In the genomic region with DNA sequence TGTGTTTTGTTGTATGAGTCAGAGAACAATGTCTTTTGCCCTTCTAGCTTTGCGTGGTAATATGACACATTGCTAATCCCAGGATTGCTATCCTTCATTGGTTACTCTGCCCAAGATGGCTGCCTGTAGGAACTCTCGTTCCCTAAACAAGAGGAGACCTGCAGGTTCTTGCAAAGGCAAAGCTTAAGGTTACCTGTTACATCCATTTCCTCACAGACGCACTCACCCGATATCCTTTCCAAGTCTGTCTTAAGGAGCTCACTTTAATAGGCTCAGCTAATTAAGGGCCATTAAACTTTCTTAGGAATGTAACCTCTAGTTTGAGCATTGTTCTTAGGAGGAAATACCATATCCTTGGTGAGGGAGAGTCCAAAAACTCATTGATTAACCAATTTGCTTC, we compare ENCODE assay signal across 22 mouse cellular contexts. TPM values are rescaled to one million over a fixed set of nuclear protein-coding genes. Genes with fewer than 3 reads are reported as not detected.
DNase-seq lines count a peak whose midpoint lies in the region; ATAC-seq lines count a peak whose summit lies in the region.
"Had no signal": no experiment of that assay in that cellular context is flagged by ENCODE, and none has a peak within 500 bp of the region (broad histone marks: within the 10 kb centered on the region; RNA-seq: fewer than 3 reads in every experiment).

No protein-coding gene starts in this region.

- no peak overlapping the region for H3K4me3 ChIP-seq in heart, embryonic 10.5 days
- H3K4me3 ChIP-seq in kidney, embryonic 16.5 days (ENCODE audit: low read length) = no peak overlapping the region
- H3K4me3 ChIP-seq: embryonic facial prominence, embryonic 10.5 days; embryonic facial prominence, embryonic 12.5 days; forebrain, embryonic 10.5 days; forebrain, embryonic 12.5 days had no signal

- H3K27me3 ChIP-seq in heart, embryonic 10.5 days (ENCODE audit: insufficient read depth, poor library complexity, severe bottlenecking) = no peaks in the 10 kb centered on the region
- no peaks in the 10 kb centered on the region for H3K27me3 ChIP-seq in kidney, embryonic 16.5 days (ENCODE audit: insufficient read depth, low read length)
- H3K27me3 ChIP-seq: embryonic facial prominence, embryonic 12.5 days; forebrain, embryonic 12.5 days had no signal

- H3K4me2 ChIP-seq in kidney, embryonic 16.5 days (replicated peaks; ENCODE audit: low read depth, low read length) = no peak overlapping the region
- H3K4me2 ChIP-seq: embryonic facial prominence, embryonic 12.5 days; forebrain, embryonic 12.5 days had no signal

- no peaks in the 10 kb centered on the region for H3K9me3 ChIP-seq in heart, embryonic 10.5 days
- H3K9me3 ChIP-seq in kidney, embryonic 16.5 days (ENCODE audit: low read length) = no peaks in the 10 kb centered on the region
- H3K9me3 ChIP-seq: embryonic facial prominence, embryonic 10.5 days; embryonic facial prominence, embryonic 12.5 days; forebrain, embryonic 10.5 days; forebrain, embryonic 12.5 days had no signal

- peak; percentile 81 for DNase-seq in heart, adult 11 months
- DNase-seq in heart, embryonic 10.5 days (ENCODE audit: low spot score) = no peak
- DNase-seq in heart, adult 8-10 months (ENCODE audit: low spot score) = peak; percentile 26
- DNase-seq in heart, postnatal 4 days = no peak
- peak; percentile 86 for DNase-seq in fat pad, adult 2 months (ENCODE audit: extremely low read depth, low read depth, low spot score)
- DNase-seq in spleen, postnatal 4 days (ENCODE audit: low spot score in 2 of 2) = no peak
- DNase-seq: adrenal gland, adult 2 months; adrenal gland, postnatal 10 days; adrenal gland, postnatal 25 days; cerebellum, adult 11-12 months; cerebellum, adult 2 months; cerebellum, adult 9-10 months; cerebellum, postnatal 10 days; cerebellum, postnatal 25 days; forebrain, postnatal 0 days had no signal

- ATAC-seq in kidney, embryonic 16.5 days (ENCODE audit: low FRiP score, low TSS enrichment) = no peak
- ATAC-seq: forebrain, embryonic 14.5 days; forebrain, postnatal 0 days had no signal

- peaks cover 16% of the 10 kb centered on the region for H3K4me1 ChIP-seq in heart, embryonic 10.5 days
- peaks cover 14% of the 10 kb centered on the region; the same call in 1 of the 2 replicates for H3K4me1 ChIP-seq in kidney, embryonic 16.5 days (ENCODE audit: insufficient read depth, low read length)
- H3K4me1 ChIP-seq: embryonic facial prominence, embryonic 12.5 days had no signal

- H3K27ac ChIP-seq in heart, embryonic 10.5 days = no peak overlapping the region
- H3K27ac ChIP-seq in kidney, embryonic 16.5 days (ENCODE audit: low read length) = no peak overlapping the region
- H3K27ac ChIP-seq: embryonic facial prominence, embryonic 10.5 days; embryonic facial prominence, embryonic 12.5 days; forebrain, embryonic 10.5 days; forebrain, embryonic 12.5 days had no signal

- no peak overlapping the region for H3K9ac ChIP-seq in kidney, embryonic 16.5 days (replicated peaks; ENCODE audit: low read length)
- H3K9ac ChIP-seq: embryonic facial prominence, embryonic 12.5 days; forebrain, embryonic 12.5 days; forebrain, postnatal 0 days had no signal

- H3K36me3 ChIP-seq in heart, embryonic 10.5 days = no peaks in the 10 kb centered on the region
- H3K36me3 ChIP-seq in kidney, embryonic 16.5 days (ENCODE audit: insufficient read depth, low read length) = no peaks in the 10 kb centered on the region
- H3K36me3 ChIP-seq: embryonic facial prominence, embryonic 10.5 days; embryonic facial prominence, embryonic 12.5 days; forebrain, embryonic 10.5 days; forebrain, embryonic 12.5 days had no signal

- WGBS in heart, embryonic 10.5 days = 85% methylated on average over 4 of the region's 4 CpGs
- 85% methylated on average over 4 of the region's 4 CpGs for WGBS in kidney, embryonic 16.5 days

RNA-seq across cellular contexts. Expression of a gene that starts 31.0 kb away (rescaled TPM):
- 0.54 and 0.97 TPM in 2 replicates for polyA plus RNA-seq in heart, embryonic 10.5 days (2016; fragmentation: Nextera tagmentation; extraction: Ambion mirVana)
- 10 to 100 TPM in 1 of 4 experiments, 1 to 10 TPM in 3; 8.9 to 11.7 (median 9.3) TPM for total RNA-seq in heart, adult 8-10 months (2022)
- 1 to 10 TPM; 7.7 to 8.4 TPM for total RNA-seq in heart, postnatal 4 days (2021)
- polyA plus RNA-seq in kidney, embryonic 16.5 days (2015; fragmentation: Nextera tagmentation; extraction: Ambion mirVana) = 1.8 and 2.0 TPM in 2 replicates
- total RNA-seq: MEL had no signal

Comparison
In these comparisons a context has a peak if more than half of its experiments do, and no peak if none do; other contexts are left out.
1. DNase-seq: peak in heart, adult 11 months (single experiment), heart, adult 8-10 months (single experiment) and fat pad, adult 2 months (single experiment); none in heart, embryonic 10.5 days (single experiment), heart, postnatal 4 days (single experiment) and spleen, postnatal 4 days (0 of 2).